Mouse (Mus musculus) right cerebral cortex, postnatal 4 days (tissue): ENCODE measurements at regions not wholly inside any gene's neighbourhood (a gene's known extent, or its start where the extent isn't known, plus 50 kb on each side); places are given as distances from the start of the nearest gene placed in this dataset.

ENCODE experiments used
- DNase-seq: peaks from one replicate; pipeline ENCODE4 v3.0.0-alpha.2; 2022

DNA sequence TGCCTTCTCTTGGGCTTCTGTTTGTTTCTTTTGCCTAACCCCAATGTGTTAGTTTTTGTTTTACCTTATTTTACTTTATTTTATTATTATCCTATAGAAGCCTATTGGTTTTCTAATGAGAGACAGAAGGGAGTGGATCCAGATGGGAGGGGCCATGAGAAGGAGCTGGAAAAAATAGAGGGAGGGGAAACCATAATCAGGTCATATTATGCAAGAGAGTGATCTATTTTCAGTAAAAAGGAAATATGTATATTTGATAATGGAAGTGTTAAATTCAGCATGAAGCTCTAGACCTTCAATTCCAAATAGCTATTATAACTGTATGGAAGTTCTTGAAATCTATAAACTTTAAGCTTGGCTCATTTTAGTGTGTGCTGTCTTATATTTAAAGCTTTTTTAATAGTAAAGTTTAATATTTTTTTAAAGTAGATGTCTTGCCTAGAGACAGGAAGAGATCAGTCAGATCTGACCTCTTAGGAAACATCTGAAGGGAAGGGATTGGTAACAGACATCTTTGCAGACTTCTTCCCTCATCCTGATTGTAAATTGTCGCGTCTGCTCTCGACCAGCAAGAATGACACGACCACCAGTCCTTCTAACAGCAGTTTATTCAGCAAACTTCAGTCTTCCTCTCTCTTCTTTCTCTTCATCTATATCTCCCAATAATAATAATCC, 87.8 kb upstream of the Supt20 start:
- DNase-seq, result no peak

DNA sequence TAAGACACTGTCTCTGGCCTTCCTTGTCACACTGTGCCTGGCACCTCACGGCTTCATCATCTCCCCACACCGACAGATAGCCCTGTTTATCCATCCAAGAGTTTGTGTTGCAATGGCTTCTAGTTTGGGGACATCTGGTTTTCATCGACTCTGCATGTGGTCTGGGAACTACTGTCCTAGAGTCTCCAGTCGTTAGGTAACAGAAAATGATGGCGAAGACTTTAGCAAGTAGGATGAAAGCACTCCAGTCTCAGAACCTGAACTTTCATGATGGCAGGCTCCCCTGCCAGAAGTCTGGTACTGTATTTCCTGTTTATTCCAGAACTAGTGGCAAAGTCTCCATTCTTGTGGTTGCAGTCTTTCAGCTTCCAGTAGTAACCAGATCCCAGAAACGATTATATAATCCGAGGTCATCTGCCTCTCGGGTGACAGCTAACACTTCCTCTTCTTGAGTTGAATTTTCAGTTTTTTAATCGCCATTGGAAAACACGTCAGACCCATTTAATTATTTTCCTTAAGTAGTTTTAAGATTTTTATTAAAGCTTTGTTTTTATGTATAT, 81.1 kb upstream of the Supt20 start:
- no peak for DNase-seq

DNA sequence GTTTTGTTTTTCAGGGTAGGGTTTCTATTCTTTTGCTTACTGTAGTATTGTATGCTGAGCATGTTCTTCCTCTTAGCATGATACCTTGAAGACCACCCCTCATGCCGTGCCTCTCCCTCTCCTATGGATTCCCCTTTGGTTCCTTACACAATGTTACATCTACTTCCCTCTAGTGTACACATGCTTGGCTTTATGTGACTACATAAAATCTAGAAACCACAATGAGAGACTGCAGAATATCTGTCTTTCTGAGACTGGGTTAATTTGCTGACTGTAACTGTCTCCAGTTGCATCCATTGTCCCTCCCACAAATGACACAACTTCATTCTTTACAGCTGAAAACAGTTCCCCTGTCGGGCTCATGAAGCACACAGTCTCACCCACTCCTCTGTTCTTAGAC, 78.8 kb upstream of the Supt20 start:
- no peak for DNase-seq

DNA sequence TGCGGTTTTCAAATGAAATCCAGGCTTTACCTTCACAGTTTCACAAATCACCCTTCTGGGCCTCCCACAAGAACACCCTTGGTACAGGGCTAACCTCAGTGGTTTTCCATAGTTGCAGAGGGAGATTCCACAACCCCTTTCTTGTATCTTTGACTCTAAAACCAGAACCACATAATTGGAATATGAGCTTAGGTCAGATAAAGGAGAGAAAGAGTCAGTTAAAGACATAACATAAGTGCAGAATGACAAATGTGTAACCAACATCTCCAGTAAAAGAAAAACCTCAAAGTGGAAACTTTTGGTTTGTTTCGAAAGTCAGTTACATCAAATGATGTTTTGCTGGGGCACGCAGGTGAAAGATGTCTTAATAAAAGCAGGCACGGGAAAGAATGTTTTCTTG, 75.3 kb upstream of the Supt20 start:
- no peak for DNase-seq

DNA sequence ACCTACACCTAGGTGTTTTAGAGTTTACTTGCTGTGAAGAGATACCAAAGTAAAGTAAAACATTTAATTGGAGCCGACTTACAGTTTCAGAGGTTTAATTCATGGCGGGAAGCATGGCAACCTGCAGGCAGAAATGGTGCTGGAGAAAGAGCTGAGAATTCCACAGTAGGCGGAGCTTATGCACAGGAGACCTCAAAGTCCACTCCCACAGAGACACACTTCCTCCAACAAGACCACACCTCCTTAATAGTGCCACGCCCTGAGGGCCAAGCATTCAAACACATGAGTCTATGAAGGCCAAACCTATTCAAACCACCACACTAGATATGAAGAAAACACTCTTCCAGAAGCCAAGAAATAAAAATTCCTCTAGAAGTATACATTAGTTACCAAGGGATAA, 74.3 kb upstream of the Supt20 start:
- DNase-seq, result no peak

DNA sequence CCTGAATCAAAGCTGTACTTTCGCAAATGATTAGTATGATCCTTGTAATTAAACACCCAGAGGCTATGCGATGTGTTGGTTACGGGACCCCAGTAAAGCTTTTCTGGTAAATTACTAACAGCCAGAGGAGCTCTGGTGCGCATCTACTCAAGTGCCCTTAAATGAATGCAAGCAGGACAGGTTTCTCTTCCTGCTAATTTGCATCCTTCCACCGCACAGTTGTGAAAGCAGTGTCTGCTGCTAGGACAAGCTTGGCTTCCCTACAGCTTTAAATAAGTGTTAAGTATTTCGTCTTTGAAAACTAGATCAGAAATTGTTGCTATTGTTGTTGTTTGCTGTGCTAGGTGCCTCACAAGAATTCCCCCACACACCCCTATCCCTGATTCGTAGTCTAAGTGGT, 62.4 kb upstream of the Supt20 start:
- no peak for DNase-seq

DNA sequence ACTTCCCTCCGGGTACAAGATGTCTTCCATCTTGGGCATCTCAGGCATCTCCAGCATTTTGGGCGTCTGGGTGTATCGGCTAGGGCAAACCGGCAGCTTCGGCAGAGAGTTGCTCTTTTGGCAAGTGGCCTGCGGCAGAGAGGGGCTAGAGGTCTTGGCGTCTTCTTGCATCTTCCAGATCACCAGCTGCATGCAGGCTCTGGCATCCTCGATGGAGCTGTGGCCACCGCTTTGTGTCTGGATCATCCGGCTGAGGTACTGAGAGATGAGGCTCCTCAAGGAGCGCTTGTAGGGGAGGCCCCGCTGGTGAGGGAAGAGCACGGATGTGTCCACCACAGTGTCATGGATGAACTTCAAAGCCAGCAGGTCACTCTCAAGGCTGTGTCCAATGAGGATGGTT, 59.9 kb upstream of the Supt20 start:
- DNase-seq, result no peak

DNA sequence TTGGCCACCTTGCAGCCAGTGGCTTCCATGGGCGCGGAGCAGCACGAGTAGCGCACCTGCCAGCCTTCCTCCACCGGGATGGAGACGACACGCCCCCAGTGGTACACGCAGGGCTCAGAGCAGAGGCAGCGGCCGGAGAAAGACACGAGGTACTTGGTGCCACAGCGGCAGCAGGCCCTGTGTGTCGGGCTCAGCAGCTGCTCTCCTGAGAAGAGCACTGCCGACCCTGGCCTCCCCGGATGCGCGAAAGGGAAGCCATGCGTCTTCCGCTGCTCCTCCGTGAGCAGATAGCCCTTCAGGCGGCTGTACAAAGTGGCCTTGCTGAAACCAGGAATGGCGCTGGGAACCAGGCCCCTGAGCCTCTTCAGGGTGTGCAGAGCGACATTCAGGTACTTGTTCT, 59.2 kb upstream of the Supt20 start:
- DNase-seq, result no peak

DNA sequence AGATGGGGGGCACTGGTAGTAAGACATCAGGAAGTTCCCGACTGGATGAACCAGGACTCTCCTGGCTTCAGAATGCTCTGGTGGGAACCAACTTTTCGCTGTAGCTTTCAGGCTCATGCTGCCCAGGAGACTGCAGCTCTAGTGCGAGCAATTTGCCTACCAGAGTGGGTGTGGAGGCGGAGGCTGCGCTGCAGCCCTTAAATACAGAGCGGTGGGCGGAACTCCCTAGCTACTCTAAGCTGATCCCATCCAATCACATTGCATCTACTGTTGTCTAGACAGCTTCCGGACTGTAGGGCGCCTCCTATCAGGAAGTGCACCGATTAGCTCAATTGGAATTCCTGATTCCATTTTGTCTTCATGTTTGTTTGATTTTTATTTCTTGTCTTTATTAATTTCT, 58.2 kb upstream of the Supt20 start:
- no peak for DNase-seq
